Mouse (Mus musculus) hindbrain, embryonic 14.5 days (tissue): ENCODE results near the gene Itga11. TPM values are rescaled to one million over a fixed set of nuclear protein-coding genes. Genes with fewer than 3 reads are reported as not detected.

Experiments used
- ATAC-seq: fragments of 200-750 bp; cut with Nextera tagmentation; 2 replicates; pipeline ENCODE4 v1.8.0; 2017; ENCODE audit warnings: moderate number of reproducible peaks, mild to moderate bottlenecking, moderate TSS enrichment, moderate library complexity; ENCODE audit not compliant: low FRiP score
- DNase-seq: peaks from one replicate; pipeline ENCODE4 v3.0.0-alpha.2; 2015; ENCODE audit warnings: low spot score
- H3K27ac ChIP-seq: fragments of 300-500 bp; sonication (generic); 2 replicates; pipeline ENCODE4 v1.5.1; 2014; ENCODE audit warnings: mild to moderate bottlenecking, moderate library complexity
- H3K27me3 ChIP-seq: fragments of 300-500 bp; sonication (generic); 2 replicates; pipeline ENCODE4 v1.6.1; 2014; ENCODE audit warnings: mild to moderate bottlenecking, low read length, mixed read lengths; ENCODE audit not compliant: control insufficient read depth, insufficient read depth
- H3K36me3 ChIP-seq: fragments of 300-500 bp; sonication (generic); replicated peaks from 2 replicates; pipeline ENCODE4 v1.6.1; 2014; ENCODE audit not compliant: control insufficient read depth, insufficient read depth
- H3K4me1 ChIP-seq: fragments of 300-500 bp; sonication (generic); replicated peaks from 2 replicates; pipeline ENCODE4 v1.6.1; 2014; ENCODE audit warnings: antibody characterized with exemption, low read length, mixed read lengths; ENCODE audit not compliant: control insufficient read depth, insufficient read depth
- H3K4me2 ChIP-seq: fragments of 300-500 bp; sonication (generic); replicated peaks from 2 replicates; pipeline ENCODE4 v1.6.1; 2014; ENCODE audit warnings: mild to moderate bottlenecking, moderate library complexity
- H3K4me3 ChIP-seq: fragments of 300-500 bp; sonication (generic); replicated peaks from 2 replicates; pipeline ENCODE4 v1.5.1; 2014; ENCODE audit warnings: mild to moderate bottlenecking, low read length
- H3K9ac ChIP-seq: fragments of 300-500 bp; sonication (generic); 2 replicates; pipeline ENCODE4 v1.6.1; 2014
- H3K9me3 ChIP-seq: fragments of 300-500 bp; sonication (generic); 2 replicates; pipeline ENCODE4 v1.6.1; 2016; ENCODE audit warnings: low read length; ENCODE audit not compliant: control insufficient read depth
- WGBS: fragments of 180-500 bp; shearing (Covaris S2); extraction: QIAGEN DNeasy Blood & Tissue Kit; methylation state at CpG from one replicate; pipeline ENCODE4 v1.1.7; 2014; 5-methylcytosine and 5-hydroxymethylcytosine counted together
- polyA plus RNA-seq: library from polyadenylated mRNA; unstranded; fragments of >200 nt; fragmentation: Nextera tagmentation; extraction: Ambion mirVana; gene quantifications from 2 replicates; pipeline ENCODE4 v1.2.1, GENCODE M21; 2014

The Itga11 gene
- polyA plus RNA-seq: 1.4 and 1.6 TPM in 2 replicates

DNA sequence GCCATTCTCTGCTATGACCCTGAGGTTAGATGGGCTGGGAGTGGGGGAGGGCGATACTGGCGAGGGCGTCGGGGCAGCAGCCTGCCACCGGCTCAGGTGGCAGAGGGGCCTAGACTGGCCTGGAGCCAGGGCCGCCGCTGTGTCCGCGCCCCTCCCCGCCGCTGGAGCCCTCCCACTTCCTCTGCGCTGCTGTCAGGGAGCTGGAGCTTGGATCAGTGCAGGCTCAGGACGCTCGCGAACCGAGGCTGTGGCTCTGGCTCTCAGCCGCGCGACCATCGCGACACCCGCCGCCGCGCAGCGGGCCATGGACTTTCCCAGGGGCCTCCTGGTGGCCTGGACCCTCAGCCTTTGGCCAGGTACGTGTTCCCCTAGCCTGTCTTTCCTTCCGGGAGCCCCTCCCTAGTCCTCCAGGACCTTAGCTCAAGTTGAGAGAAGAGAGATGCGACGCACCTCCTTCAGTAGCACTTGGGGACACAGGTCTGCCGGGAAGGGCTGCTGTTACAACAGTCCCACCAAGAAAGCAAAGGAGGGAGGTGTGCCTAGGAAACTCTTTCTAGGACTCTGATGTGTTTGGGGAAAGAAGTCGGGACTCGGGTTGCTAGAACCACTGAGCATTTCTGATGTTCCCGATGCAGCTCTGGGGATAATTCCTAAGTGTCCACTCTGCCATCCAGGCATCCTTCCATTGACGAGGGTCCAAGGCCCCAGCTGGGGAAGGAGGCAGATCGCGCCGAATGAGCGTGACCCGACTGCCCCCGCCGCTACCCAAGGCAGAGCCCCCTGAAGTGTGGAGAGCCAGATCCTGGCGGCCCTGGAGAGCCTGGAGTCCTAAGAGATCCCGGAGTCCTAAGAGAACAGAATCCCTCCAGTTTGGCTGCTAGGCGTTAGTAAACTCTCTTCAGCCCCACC is at the start of gene Itga11:
Gene Itga11 (plus strand): TSS at position 186 of the 909 bp plus-strand sequence.
- peaks cover 35% of the 10 kb centered on the region for H3K27me3 ChIP-seq
- H3K9me3 ChIP-seq: no peaks in the 10 kb centered on the region
- H3K36me3 ChIP-seq: no peaks in the 10 kb centered on the region
- H3K4me1 ChIP-seq: peaks cover 11% of the 10 kb centered on the region
- ATAC-seq (peak; percentile 34; the same call in 1 of the 2 replicates), DNase-seq (no peak)
- H3K4me3 ChIP-seq: peak within 1 kb of the TSS; percentile 29
- WGBS: under 1% methylated on average over 45 of the region's 45 CpGs
- H3K4me2 ChIP-seq: peak within 1 kb of the TSS; percentile 75
- peak within 1 kb of the TSS; percentile 39; the same call in 1 of the 2 replicates for H3K9ac ChIP-seq
- no peak within 1 kb of the TSS for H3K27ac ChIP-seq

DNA sequence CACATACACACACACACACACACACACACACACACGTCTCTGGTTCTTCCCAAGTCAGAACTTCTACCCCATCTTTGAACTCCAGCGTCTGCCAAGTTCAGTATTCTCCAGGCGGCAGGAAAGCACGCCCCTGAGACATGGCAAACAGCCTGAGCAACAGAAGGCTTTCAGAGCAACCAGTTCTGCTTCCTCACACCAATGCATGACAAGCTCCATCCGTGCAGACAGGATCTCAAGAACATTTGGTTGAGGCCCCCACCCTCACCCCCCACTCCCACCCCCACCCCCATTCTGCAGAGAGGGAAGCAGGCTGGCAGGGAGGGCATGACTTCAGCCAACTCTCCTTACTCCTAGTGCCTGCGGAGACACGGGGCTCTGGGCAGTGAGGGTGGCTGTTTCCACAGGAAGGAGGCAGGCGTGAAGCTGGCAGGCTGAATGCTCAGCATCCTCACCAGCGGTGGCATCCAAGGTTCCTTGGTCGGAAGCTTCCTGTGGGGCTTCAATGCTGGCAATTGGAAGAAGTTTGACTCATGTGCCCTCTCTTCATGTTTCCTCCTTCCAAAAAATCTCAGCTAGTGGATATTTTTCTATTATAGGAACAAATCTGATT is 46.9 kb upstream of the Itga11 start:
- Histone ChIP-seq H3K27ac (no peak overlapping the region), H3K9me3 (no peaks in the 10 kb centered on the region), H3K9ac (no peak overlapping the region), H3K4me1 (no peaks in the 10 kb centered on the region), H3K36me3 (no peaks in the 10 kb centered on the region), H3K4me2 (no peak overlapping the region), H3K4me3 (no peak overlapping the region), H3K27me3 (no peaks in the 10 kb centered on the region)
- WGBS: 83% methylated on average over 10 of the region's 10 CpGs
- no peak for ATAC-seq
- no peak for DNase-seq

DNA sequence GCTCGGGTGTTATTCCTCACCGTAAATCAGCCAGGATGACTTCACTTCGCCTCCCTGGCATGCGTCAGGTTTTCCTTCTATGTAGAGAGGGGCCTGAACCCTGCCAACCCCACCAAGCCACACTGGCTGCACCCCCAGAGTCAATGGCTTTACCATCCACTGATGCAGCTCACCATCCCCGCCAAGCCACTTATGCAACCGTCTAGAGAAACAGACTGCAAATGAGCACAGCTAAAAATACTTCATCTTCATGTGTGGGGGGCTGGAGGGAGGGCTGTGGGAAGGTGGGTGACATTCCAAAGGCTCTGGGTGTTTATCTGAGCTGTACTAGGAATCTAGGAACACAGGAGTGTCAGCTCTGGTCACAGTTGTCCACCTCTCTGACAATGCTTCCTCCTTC is 45.2 kb upstream of the Itga11 start:
- DNase-seq: no peak
- H3K4me3 ChIP-seq: no peak overlapping the region
- no peak overlapping the region for H3K27ac ChIP-seq
- no peaks in the 10 kb centered on the region for H3K4me1 ChIP-seq
- 88% methylated on average over 6 of the region's 6 CpGs for WGBS
- no peaks in the 10 kb centered on the region for H3K36me3 ChIP-seq
- no peak overlapping the region for H3K4me2 ChIP-seq
- H3K9me3 ChIP-seq: 0 out of 2 replicates have a peak, but pooled peaks cover 3% of the 10 kb centered on the region
- no peak for ATAC-seq
- H3K9ac ChIP-seq: no peak overlapping the region
- no peaks in the 10 kb centered on the region for H3K27me3 ChIP-seq

DNA sequence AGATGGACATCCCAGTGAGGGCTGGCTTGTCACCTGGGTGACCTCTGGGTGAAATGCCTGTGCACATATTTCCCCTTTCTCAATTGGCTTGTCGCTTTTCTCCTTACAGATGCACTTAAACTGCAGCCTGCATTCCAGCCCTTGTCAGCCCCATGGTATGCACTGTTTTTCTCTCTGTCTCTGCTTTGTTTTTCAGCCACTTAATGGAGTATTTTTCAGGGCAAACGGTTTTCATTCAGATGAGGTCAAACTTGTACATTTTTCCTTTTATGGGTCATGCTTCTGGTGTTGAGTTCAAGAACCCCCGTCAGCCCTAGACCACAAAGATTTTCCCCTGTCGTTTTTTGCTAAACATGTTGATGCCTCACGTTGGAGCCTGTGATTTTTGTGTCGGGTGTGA is 39.6 kb upstream of the Itga11 start:
- Histone ChIP-seq H3K9ac (no peak overlapping the region), H3K4me1 (no peaks in the 10 kb centered on the region), H3K9me3 (0 out of 2 replicates have a peak, but pooled peaks cover 3% of the 10 kb centered on the region), H3K27ac (no peak overlapping the region), H3K4me2 (no peak overlapping the region), H3K27me3 (no peaks in the 10 kb centered on the region), H3K36me3 (no peaks in the 10 kb centered on the region), H3K4me3 (no peak overlapping the region)
- 66% methylated on average over 6 of the region's 6 CpGs for WGBS
- DNase-seq (no peak), ATAC-seq (no peak)

DNA sequence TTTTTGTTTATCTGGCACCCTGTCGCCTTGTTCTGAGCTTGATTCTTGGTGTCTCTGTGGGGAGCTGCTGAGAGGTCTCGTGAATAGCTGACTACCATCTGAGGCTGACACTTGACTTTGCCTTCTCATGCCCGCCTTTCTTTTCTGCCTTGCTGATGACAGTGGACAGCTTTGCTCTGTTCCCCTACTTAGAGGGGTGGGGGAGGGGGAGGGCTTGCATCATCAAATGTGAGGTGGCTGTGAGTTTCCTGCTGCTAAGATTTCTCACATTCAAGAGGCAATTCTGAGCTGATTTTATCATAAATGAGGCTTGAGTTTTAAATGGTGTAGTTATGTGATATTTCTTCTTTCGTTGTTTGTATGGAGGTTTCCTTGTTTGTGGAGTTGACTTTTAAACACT is 37.9 kb upstream of the Itga11 start:
- ATAC-seq (no peak), DNase-seq (no peak)
- Histone ChIP-seq H3K4me2 (no peak overlapping the region), H3K36me3 (no peaks in the 10 kb centered on the region), H3K27ac (no peak overlapping the region), H3K4me1 (no peaks in the 10 kb centered on the region), H3K27me3 (no peaks in the 10 kb centered on the region), H3K9me3 (0 out of 2 replicates have a peak, but pooled peaks cover 3% of the 10 kb centered on the region), H3K9ac (no peak overlapping the region), H3K4me3 (no peak overlapping the region)
- WGBS: 59% methylated on average over 4 of the region's 4 CpGs

DNA sequence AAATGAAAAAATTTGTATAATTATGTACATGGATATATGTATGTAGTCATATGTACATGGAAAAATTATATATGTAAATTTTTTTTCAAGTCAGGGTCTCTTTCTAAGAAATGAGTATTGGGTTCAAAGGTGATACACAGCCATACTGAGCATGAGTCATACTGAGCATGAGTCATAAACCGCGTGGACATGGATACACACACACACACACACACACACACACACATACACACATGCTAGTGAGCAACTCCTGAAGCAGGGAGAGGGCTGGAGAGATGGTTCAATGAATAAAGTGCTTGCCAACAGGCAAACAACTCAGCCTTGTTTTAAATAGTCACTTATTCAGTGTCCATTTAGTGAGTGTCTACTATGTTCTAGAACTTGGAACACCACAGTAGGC is 37.4 kb upstream of the Itga11 start:
- no peaks in the 10 kb centered on the region for H3K27me3 ChIP-seq
- DNase-seq (no peak), ATAC-seq (no peak)
- no peaks in the 10 kb centered on the region for H3K4me1 ChIP-seq
- H3K36me3 ChIP-seq: no peaks in the 10 kb centered on the region
- H3K9ac ChIP-seq: no peak overlapping the region
- H3K4me3 ChIP-seq: no peak overlapping the region
- H3K27ac ChIP-seq: no peak overlapping the region
- 95% methylated on average over 2 of the region's 2 CpGs for WGBS
- H3K9me3 ChIP-seq: 0 out of 2 replicates have a peak, but pooled peaks cover 3% of the 10 kb centered on the region
- no peak overlapping the region for H3K4me2 ChIP-seq

DNA sequence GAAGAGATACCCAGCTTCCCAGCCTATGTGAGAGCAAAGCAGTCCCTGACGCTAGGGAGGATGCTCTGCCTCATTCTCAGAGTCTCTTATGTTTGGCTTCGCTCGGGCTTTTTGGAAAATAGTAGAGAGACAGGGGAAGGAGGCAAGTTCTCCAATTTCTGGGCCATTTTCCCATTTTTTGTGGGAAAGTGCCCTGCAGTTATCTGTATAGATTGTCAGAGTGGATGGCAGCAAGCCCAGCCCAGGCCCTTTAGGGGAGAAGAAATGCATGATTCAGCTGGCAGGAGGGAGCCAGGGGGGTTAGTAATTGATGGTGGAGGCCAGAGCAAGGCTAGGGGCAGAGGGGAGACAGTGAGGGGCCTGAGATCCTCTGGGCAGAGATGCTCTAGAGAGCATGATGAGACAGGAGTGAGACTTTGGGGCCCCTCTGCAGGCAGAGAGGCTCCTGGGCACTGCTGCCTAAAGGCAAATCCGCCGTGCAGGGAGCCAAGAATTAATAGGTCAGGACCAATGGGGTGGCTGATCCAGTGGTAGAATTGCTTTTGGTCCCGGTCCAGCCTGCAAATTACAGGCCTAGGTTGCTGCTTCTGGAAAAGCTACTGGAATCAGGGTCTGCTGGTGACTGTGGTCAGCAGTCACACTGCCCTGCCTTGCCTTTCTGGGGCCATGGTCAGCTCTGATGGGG is 31.8 kb upstream of the Itga11 start:
- no peak overlapping the region for H3K27ac ChIP-seq
- no peak for DNase-seq
- no peaks in the 10 kb centered on the region for H3K36me3 ChIP-seq
- no peak overlapping the region for H3K9ac ChIP-seq
- H3K4me2 ChIP-seq: no peak overlapping the region
- ATAC-seq: no peak
- H3K4me3 ChIP-seq: no peak overlapping the region
- H3K27me3 ChIP-seq: no peaks in the 10 kb centered on the region
- WGBS: 71% methylated on average over 6 of the region's 6 CpGs
- no peaks in the 10 kb centered on the region for H3K9me3 ChIP-seq
- H3K4me1 ChIP-seq: no peaks in the 10 kb centered on the region

DNA sequence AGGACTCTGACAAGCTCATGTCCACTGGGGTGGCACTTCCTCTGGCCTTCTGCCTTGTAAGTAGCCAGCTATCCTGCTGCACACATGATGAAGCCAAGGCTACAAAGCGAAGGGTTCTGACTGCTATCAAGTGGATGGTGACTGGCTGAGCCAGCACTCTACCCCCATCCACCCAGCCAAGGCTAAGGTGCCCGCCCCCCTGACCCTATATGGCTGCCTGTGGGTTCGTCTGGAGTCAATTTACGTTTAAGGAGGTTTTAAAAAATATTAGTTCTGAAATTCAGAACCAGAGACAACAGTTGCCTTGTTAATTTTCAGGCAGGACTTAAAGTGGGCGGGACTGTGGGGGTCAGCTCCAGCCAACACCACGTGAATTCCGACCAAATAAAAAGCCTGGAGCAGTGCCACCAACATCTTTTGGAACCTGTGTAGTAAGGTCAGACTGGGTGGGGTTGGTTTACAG is 30.9 kb upstream of the Itga11 start:
- no peak overlapping the region for H3K4me2 ChIP-seq
- no peaks in the 10 kb centered on the region for H3K36me3 ChIP-seq
- H3K9me3 ChIP-seq: no peaks in the 10 kb centered on the region
- ATAC-seq (no peak), DNase-seq (no peak)
- H3K27ac ChIP-seq: no peak overlapping the region
- no peaks in the 10 kb centered on the region for H3K4me1 ChIP-seq
- WGBS: 68% methylated on average over 7 of the region's 7 CpGs
- H3K4me3 ChIP-seq: no peak overlapping the region
- no peaks in the 10 kb centered on the region for H3K27me3 ChIP-seq
- H3K9ac ChIP-seq: no peak overlapping the region

DNA sequence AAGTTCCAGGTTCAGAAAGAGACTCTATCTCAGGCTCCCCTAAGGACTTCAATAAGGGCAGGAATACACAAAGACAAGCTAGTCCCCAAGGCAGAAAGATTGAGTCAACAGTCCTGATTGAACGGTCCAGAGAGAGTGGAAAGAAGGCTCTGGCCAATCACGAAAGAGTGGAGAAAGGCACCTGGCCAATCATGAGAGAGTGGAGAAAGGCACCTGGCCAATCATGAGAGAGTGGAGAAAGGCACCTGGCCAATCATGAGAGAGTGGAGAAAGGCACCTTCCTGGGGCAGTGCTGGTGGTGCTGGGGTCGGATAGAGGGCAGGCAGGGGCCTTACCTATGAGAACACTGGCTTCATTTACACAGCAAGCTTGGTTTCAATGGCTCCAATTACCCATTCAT is 28.2 kb upstream of the Itga11 start:
- H3K36me3 ChIP-seq: no peaks in the 10 kb centered on the region
- 79% methylated on average over 3 of the region's 3 CpGs for WGBS
- H3K27me3 ChIP-seq: no peaks in the 10 kb centered on the region
- ATAC-seq: no peak
- no peak overlapping the region for H3K9ac ChIP-seq
- H3K27ac ChIP-seq: no peak overlapping the region
- no peak overlapping the region for H3K4me2 ChIP-seq
- H3K4me3 ChIP-seq: no peak overlapping the region
- no peaks in the 10 kb centered on the region for H3K4me1 ChIP-seq
- H3K9me3 ChIP-seq: no peaks in the 10 kb centered on the region
- DNase-seq: no peak
